Mouse (Mus musculus) kidney, adult 9 months (tissue): ENCODE results near the gene Mex3d.
A peak's percentile ranks its signal among the peaks of the same experiment; 100 is the strongest.
"Not testable (repeated sequence)": the region's sequence is repeated elsewhere in the genome, so short reads cannot be mapped to it uniquely, and the experiment has no call there.

Experiments
- DNase-seq: peaks from one replicate; pipeline ENCODE4 v3.0.0; 2022

Gene Mex3d

GRCm38 (mm10) chr10:80350292-80350691 is 37.2 kb downstream of the Mex3d start:
- DNase-seq = peak; percentile 91

DNA sequence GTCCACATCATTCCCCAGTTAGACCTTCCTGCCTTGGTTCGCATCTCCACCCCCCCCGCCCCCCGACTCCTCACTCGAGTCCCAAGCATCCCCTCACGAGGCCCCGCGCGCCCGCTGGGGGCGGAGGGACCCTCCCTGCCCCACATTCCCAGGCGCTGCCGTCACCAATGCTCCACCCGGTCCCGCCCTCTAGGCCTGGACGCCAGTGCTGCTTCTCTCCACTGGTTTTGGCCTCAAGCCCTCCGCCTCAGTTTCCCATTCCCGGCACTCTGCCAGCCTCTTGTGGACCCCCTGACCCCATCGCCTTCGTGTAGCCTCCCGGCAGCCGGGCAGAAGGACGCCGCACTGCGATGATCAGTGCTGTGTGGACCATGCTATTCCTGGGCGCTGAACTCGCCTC is 38.5 kb downstream of the Mex3d start:
- DNase-seq = no peak

DNA sequence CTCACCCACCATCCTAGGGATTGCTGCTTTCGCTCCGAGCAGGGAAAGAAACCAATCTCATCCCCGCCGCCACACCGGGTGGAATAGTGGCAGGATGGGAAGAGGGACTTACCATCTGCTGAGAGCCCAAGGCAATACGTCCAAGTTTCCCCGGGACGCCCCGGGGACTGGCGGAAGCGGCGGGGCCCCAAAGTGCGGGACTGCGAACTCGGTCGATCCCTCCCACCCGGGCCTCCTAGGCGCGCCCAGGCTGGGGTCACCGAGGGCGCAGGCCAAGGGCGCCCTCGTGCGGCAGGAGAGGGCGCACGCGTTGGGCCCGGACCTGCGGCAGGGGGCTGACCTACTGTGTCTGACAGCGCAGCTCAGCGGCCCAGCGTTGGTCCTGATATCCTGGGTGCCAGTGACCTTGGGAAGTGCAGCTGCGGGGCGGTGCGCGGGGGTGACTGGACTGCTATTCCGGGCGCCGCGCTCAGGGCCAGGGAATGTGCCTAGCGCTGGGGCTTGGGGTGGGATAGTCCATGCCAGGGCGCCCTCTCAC is 39.1 kb downstream of the Mex3d start, which contains the start of gene Adamtsl5:
TSS of gene Adamtsl5 (minus strand) at position 169 of the 538 bp plus-strand sequence.
- DNase-seq = no peak

GRCm38 (mm10) chr10:80347514-80347967 is 39.9 kb downstream of the Mex3d start:
- no peak for DNase-seq

GRCm38 (mm10) chr10:80345929-80346328 is 41.5 kb downstream of the Mex3d start:
- DNase-seq = not testable (repeated sequence)

GRCm38 (mm10) chr10:80345122-80345521 is 42.3 kb downstream of the Mex3d start:
- no peak for DNase-seq

- DNase-seq = peak; percentile 65
Measured at GRCm38 (mm10) chr10:80344131-80344661, 43.3 kb downstream of the Mex3d start.

GRCm38 (mm10) chr10:80343425-80343895 is 44.0 kb downstream of the Mex3d start:
- no peak for DNase-seq

GRCm38 (mm10) chr10:80342749-80343424 is 44.6 kb downstream of the Mex3d start:
- peak; percentile 61 for DNase-seq

DNA sequence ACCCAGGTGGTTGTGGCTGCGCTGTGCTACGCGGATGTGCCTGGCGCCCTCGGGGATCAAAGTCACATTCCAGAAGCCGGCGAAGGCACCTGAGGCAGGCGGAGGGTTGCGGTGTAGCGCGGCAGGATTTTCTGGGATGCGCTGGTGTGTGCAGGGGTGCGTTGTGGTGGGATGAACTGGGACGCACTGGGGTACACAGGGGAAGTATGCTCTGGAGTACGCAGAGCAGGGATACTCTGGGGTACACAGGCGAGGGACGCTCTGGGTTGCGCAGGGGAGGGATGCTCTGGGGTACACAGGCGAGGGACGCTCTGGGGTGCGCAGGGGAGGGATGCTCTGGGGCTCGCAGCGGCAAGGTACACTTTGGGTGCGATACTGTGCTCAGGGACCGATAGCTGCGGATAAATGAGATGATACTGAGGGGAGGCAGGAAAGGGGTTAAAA is 45.1 kb downstream of the Mex3d start:
- DNase-seq = no peak

DNA sequence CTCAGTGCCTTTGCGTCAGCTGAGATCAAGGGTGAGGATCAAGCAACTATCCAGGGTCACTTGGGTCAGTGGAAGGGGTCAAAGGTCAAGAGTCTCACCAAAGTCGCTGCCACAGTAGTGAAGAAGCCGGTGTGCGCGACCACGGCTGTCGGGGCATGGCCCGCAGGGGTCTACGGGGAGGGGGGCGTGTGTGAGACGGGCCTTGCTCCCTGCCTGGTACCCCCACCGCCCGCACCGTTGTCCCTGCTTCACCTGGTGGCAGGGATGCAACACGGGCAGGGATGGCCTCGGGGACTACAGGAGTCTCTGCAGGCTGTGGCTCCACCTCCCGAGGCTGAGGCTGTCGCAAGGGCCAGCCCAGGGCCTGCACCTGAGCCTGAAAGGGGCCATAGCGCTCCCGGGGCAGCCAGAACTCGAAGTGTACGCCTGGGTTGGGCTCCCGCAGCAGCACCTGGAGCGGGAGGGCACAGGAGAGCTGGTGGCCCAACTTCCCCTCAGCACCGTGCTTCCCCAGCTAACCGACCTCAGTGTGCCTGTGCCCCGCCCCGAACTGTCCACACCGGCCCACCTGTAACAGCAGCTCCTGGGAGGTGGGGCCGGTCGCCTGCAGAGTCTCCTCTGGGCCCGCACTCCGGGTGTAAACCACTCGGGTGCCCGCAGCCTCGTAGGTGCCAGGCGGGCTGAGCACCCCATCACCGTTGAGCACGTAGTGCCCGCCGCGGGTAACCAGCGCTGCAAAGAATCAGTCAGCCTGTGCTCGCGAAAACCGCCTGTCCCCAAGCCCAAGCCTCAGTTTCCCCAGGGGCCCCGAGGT is 45.8 kb downstream of the Mex3d start:
- no peak for DNase-seq

- DNase-seq = no peak
Measured at GRCm38 (mm10) chr10:80341026-80341425, 46.4 kb downstream of the Mex3d start.

GRCm38 (mm10) chr10:80339941-80340750 is 47.3 kb downstream of the Mex3d start:
- peak; percentile 88 for DNase-seq

DNA sequence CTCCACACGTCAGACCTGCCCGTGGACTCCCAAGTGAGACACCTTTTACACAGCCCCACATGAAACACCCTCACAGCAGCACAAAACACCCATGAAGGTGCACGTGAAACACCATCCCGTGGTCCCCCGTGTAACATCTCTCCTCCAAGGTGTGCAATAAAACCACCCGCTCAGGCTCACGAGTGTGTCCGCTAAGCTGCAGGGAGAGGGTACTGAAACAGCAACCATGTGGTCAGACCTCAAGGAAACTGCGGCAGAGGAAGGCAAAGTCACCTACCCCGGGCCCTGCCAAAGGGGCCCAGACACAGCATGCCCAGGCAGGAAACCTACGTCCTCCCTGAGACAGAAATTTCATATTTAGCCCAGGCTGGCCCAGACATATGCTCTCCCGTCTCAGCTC is 51.2 kb downstream of the Mex3d start:
- no peak for DNase-seq

DNA sequence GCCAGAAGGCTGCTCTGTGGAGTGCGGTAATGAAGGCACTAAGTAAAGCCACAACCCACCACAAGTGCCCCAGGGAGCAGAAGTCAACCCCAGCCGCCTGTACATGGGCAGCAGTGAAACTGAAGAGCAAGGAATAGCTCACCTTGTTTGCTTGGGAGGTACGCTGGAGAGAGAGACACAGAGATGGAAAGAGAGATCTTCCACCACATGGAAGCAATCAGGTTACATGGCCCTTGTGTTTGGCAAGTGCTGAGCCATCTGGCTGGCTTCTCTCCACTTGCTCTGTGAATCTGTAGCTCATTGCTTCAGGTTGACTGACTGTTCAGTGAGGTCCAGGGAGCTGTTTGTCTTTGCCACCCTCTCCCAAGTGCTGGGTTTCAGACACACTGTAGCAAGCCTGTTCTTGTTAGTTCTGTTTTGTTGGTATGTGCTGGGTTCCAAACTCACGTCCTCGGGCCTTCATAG is 54.9 kb downstream of the Mex3d start:
- no peak for DNase-seq

DNA sequence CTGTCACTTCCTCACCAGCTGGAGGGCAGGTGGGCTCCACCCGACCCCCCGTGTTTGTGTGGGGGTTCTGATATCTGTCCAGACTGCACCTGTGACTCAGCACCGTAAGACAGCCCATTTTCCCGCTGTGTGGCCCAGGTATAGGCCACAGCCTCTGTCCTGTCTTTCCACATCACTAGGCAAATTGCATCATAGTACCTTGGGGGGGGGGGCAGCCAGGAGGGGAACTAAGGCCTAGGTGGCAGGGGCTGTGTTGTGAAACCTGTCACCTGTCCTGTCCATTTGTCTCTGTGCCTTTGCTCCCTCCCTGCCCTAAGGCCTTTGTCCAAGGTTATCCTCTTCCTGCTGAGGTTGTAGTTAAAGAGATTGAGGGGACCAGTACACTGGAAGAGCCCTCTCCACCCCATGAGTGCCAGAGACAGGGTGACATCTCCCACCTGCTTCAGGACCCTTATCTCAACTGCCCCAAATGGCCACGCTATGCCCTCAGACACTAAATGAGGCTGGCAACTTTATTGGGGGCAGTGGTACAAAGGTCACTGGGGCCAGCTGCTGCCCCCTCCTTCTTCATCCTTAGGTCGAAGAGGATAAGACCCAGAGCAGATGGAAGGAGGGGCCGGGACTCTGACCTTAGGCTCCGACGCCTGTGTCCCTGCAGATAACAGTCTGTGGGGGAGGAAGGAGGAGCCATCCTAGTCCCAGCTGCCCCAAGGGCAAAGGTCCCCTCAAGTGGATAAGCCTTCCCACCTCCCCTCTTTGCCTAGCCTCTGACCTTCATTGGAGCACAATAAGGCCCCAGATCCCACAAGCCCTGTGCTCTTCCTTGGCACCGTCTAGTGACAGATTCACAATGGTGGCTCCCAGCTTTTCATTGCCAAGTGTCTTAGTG is 55.6 kb downstream of the Mex3d start:
- peak; percentile 54 for DNase-seq

DNA sequence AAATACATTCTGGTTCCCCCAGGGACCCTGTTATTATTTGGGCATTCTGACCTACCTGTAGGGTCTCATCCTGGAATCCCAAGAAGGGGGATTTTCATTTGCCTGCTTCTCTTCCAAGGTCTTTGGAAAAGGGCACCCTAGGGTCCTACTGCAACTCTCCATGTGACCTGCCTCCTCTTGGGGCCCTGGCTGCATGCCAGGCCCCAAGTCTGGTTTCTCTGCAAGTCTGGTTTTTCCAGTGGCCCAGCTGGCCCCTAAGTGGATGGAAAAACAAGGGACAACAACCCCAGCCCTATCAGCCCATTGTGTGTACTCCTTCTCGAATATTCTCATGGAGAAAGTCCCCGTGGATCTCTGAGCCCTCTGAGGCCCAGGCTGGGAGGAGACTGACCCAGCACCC is 56.6 kb downstream of the Mex3d start:
- no peak for DNase-seq
